Mouse (Mus musculus) hindbrain, embryonic 16.5 days (tissue): ENCODE measurements at regions not wholly inside any gene's neighbourhood (a gene's known extent, or its start where the extent isn't known, plus 50 kb on each side); places are given as distances from the start of the nearest gene placed in this dataset.

Experiments
- ATAC-seq: fragments of 200-750 bp; cut with Nextera tagmentation; 2 replicates; pipeline ENCODE4 v1.8.0; 2017; ENCODE audit warnings: moderate TSS enrichment, moderate library complexity
- H3K27ac ChIP-seq: fragments of 300-500 bp; sonication (generic); 2 replicates; pipeline ENCODE4 v1.5.1; 2014; ENCODE audit warnings: low read depth, mild to moderate bottlenecking, control low read depth, low read length, moderate library complexity
- H3K27me3 ChIP-seq: fragments of 300-500 bp; sonication (generic); replicated peaks from 2 replicates; pipeline ENCODE4 v1.6.1; 2014; ENCODE audit warnings: low read length; ENCODE audit not compliant: control insufficient read depth, insufficient read depth
- H3K36me3 ChIP-seq: fragments of 300-500 bp; sonication (generic); 2 replicates; pipeline ENCODE4 v1.6.1; 2014; ENCODE audit warnings: mild to moderate bottlenecking, low read length, moderate library complexity, mixed read lengths; ENCODE audit not compliant: control insufficient read depth, insufficient read depth
- H3K4me1 ChIP-seq: fragments of 300-500 bp; sonication (generic); 2 replicates; pipeline ENCODE4 v1.6.1; 2014; ENCODE audit warnings: low read depth, low read length; ENCODE audit not compliant: control insufficient read depth, insufficient read depth
- H3K4me2 ChIP-seq: fragments of 300-500 bp; sonication (generic); 2 replicates; pipeline ENCODE4 v1.6.1; 2014; ENCODE audit warnings: mild to moderate bottlenecking, low read length, control low read depth, moderate library complexity
- H3K4me3 ChIP-seq: fragments of 300-500 bp; sonication (generic); 2 replicates; pipeline ENCODE4 v1.5.1; 2014; ENCODE audit warnings: mild to moderate bottlenecking, low read length, control low read depth, moderate library complexity
- H3K9ac ChIP-seq: fragments of 300-500 bp; sonication (generic); 2 replicates; pipeline ENCODE4 v1.6.1; 2014; ENCODE audit warnings: low read depth, mild to moderate bottlenecking, control low read depth, low read length, moderate library complexity
- H3K9me3 ChIP-seq: fragments of 300-500 bp; sonication (generic); 2 replicates; pipeline ENCODE4 v1.6.1; 2014; ENCODE audit warnings: mild to moderate bottlenecking, low read length, moderate library complexity; ENCODE audit not compliant: control insufficient read depth
- WGBS: fragments of 180-500 bp; shearing (Covaris S2); extraction: QIAGEN DNeasy Blood & Tissue Kit; methylation state at CpG from one replicate; pipeline ENCODE4 v1.1.7; 2014; 5-methylcytosine and 5-hydroxymethylcytosine counted together

DNA sequence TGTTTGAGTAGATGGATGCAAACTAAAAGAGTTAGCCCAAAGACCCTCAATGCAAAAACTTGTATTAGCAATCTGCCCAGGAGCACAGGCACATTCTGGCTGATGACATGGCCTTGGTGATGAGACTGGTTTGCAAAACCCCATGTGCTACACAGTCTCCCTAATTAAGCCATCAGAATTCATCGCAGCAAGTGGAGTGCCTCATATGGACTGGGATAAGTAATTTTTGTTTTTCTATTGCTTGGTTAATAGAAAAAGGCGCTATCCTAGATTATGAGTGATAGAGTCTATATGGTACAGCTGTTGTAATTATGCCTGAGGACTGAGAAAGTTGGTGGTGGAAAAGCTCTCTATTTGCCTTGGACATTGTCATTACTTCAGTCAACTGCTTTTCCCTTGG, 155.2 kb upstream of the Robo1 start:
- H3K4me1 ChIP-seq, result no peaks in the 10 kb centered on the region
- no peak for ATAC-seq
- no peak overlapping the region for H3K27ac ChIP-seq
- no peak overlapping the region for H3K4me3 ChIP-seq
- no peaks in the 10 kb centered on the region for H3K9me3 ChIP-seq
- no peak overlapping the region for H3K4me2 ChIP-seq
- no peaks in the 10 kb centered on the region for H3K27me3 ChIP-seq
- H3K9ac ChIP-seq, result no peak overlapping the region
- 60% methylated on average over 2 of the region's 2 CpGs for WGBS
- H3K36me3 ChIP-seq, result no peaks in the 10 kb centered on the region

GRCm38 (mm10) chr16:72157913-72158312, 150.2 kb upstream of the Robo1 start:
- no peaks in the 10 kb centered on the region for H3K27me3 ChIP-seq
- H3K4me2 ChIP-seq, result no peak overlapping the region
- H3K9ac ChIP-seq, result no peak overlapping the region
- H3K9me3 ChIP-seq, result no peaks in the 10 kb centered on the region
- WGBS, result 93% methylated on average over 14 of the region's 14 CpGs
- H3K4me1 ChIP-seq, result no peaks in the 10 kb centered on the region
- H3K4me3 ChIP-seq, result no peak overlapping the region
- no peaks in the 10 kb centered on the region for H3K36me3 ChIP-seq
- ATAC-seq, result no peak
- H3K27ac ChIP-seq, result no peak overlapping the region

- H3K9ac ChIP-seq, result no peak overlapping the region
- H3K27me3 ChIP-seq, result no peaks in the 10 kb centered on the region
- no peak overlapping the region for H3K27ac ChIP-seq
- H3K4me1 ChIP-seq, result no peaks in the 10 kb centered on the region
- WGBS, result 88% methylated on average over 4 of the region's 4 CpGs
- H3K9me3 ChIP-seq, result no peaks in the 10 kb centered on the region
- ATAC-seq, result no peak
- H3K4me2 ChIP-seq, result no peak overlapping the region
- no peak overlapping the region for H3K4me3 ChIP-seq
- H3K36me3 ChIP-seq, result no peaks in the 10 kb centered on the region
These were observed 148.7 kb upstream of the Robo1 start for GRCm38 (mm10) chr16:72159411-72159810.

DNA sequence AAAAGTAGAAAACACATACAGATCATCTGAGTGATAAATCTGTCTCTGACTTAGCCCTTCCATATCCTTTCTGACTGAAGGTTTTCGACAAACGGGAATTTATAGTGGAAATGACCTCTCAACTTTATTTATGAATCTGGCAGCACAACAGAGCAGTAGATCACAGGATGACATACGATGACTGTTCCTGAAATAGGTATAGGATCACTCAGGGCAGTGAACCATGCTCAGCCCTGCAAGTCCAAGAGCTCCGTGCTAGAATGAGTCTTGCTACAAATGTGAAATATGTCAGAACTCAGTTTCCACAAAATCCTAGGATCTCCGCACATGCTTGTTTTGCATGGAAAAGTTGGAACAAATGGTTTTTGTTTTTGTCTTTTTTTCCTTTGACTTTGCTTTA, 132.4 kb upstream of the Robo1 start:
- H3K27me3 ChIP-seq, result no peaks in the 10 kb centered on the region
- no peak overlapping the region for H3K27ac ChIP-seq
- no peaks in the 10 kb centered on the region for H3K36me3 ChIP-seq
- H3K9me3 ChIP-seq, result no peaks in the 10 kb centered on the region
- no peaks in the 10 kb centered on the region for H3K4me1 ChIP-seq
- no peak overlapping the region for H3K4me2 ChIP-seq
- no peak for ATAC-seq
- no peak overlapping the region for H3K9ac ChIP-seq
- 78% methylated on average over 5 of the region's 5 CpGs for WGBS
- no peak overlapping the region for H3K4me3 ChIP-seq

- no peak overlapping the region for H3K27ac ChIP-seq
- 3% methylated on average over 1 of the region's 1 CpGs for WGBS
- H3K36me3 ChIP-seq, result no peaks in the 10 kb centered on the region
- H3K27me3 ChIP-seq, result no peaks in the 10 kb centered on the region
- H3K9ac ChIP-seq, result no peak overlapping the region
- no peak for ATAC-seq
- H3K4me3 ChIP-seq, result no peak overlapping the region
- H3K4me2 ChIP-seq, result no peak overlapping the region
- H3K4me1 ChIP-seq, result no peaks in the 10 kb centered on the region
- H3K9me3 ChIP-seq, result no peaks in the 10 kb centered on the region
These were observed 113.8 kb upstream of the Robo1 start for GRCm38 (mm10) chr16:72194320-72194719.

DNA sequence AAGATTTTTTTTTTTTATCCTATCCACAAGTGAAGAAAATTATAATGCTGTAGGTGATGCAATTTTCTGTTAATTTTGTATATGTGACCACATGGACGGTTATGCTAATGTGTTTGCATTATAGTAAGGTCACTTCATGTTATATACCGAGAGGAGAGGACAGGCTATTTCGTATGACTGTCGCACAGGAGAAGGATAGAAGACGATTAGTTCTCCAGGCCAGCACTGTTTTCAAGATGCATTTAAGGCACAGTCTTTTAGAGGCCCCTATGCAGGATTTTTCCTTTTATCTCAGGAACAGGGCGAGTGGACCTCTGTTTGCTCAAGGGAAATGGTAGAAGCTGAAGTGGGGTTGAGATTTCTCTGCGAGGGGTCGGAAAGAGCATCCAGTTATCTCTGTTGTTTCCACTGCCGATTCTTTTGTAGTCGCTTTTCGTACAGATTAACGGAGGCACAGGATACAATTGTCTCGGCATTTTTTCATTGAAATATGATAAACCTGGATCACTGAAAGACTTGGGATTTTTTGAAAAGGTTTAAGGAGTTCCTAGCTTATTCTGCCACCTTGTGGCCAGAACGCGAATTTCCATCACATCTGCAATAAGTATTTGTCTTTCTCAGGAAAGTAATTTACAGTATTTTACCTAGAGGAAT, 92.6 kb upstream of the Robo1 start:
- ATAC-seq, result no peak; the same call in 1 of the 2 replicates
- H3K4me2 ChIP-seq, result peak overlapping the region; percentile 57
- peak overlapping the region; percentile 30 for H3K4me3 ChIP-seq
- WGBS, result 37% methylated on average over 15 of the region's 15 CpGs
- no peaks in the 10 kb centered on the region for H3K9me3 ChIP-seq
- no peaks in the 10 kb centered on the region for H3K36me3 ChIP-seq
- H3K9ac ChIP-seq, result peak overlapping the region; percentile 62
- H3K27ac ChIP-seq, result peak overlapping the region; percentile 44; the same call in 1 of the 2 replicates
- no peaks in the 10 kb centered on the region for H3K4me1 ChIP-seq
- H3K27me3 ChIP-seq, result no peaks in the 10 kb centered on the region

GRCm38 (mm10) chr16:72218021-72218420, 90.1 kb upstream of the Robo1 start:
- Histone ChIP-seq H3K4me2 (no peak overlapping the region), H3K27ac (no peak overlapping the region), H3K4me1 (no peaks in the 10 kb centered on the region), H3K36me3 (no peaks in the 10 kb centered on the region), H3K4me3 (no peak overlapping the region), H3K27me3 (no peaks in the 10 kb centered on the region), H3K9ac (no peak overlapping the region), H3K9me3 (no peaks in the 10 kb centered on the region)
- ATAC-seq, result no peak
- WGBS, result 4% methylated on average over 3 of the region's 3 CpGs

- no peak overlapping the region for H3K9ac ChIP-seq
- H3K9me3 ChIP-seq, result no peaks in the 10 kb centered on the region
- H3K4me2 ChIP-seq, result no peak overlapping the region; the same call in 1 of the 2 replicates
- H3K4me1 ChIP-seq, result no peaks in the 10 kb centered on the region
- H3K27me3 ChIP-seq, result no peaks in the 10 kb centered on the region
- H3K36me3 ChIP-seq, result no peaks in the 10 kb centered on the region
- 0 out of 2 replicates have a peak overlapping the region, but pooled peaks have one; percentile 3 for H3K27ac ChIP-seq
- WGBS, result 9% methylated on average over 3 of the region's 3 CpGs
- peak; percentile 88 for ATAC-seq
- H3K4me3 ChIP-seq, result no peak overlapping the region
These were observed 86.1 kb upstream of the Robo1 start for GRCm38 (mm10) chr16:72221912-72222502.

DNA sequence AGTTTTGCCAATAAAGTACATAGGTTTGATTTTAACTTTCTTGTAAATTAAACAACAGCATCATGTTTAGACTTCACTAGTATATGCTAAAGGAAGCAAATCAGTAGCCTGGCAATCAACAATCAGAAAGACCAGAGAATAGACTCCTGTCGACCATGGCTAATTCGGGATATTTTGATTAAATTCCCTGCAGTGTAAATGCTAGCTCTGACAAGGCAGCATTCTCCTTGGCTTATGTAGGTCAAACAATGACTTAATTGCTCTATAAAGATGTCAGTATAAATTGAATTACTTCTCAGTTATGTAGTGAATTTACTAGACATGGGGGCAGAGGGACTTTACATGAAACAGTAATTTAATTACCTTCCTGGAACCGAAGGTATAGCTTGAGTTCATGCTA, 84.2 kb upstream of the Robo1 start:
- no peaks in the 10 kb centered on the region for H3K9me3 ChIP-seq
- WGBS, result 31% methylated on average over 3 of the region's 3 CpGs
- no peak overlapping the region for H3K4me2 ChIP-seq
- no peaks in the 10 kb centered on the region for H3K27me3 ChIP-seq
- no peak overlapping the region for H3K9ac ChIP-seq
- no peak overlapping the region for H3K27ac ChIP-seq
- no peak overlapping the region for H3K4me3 ChIP-seq
- H3K4me1 ChIP-seq, result no peaks in the 10 kb centered on the region
- no peaks in the 10 kb centered on the region for H3K36me3 ChIP-seq
- no peak for ATAC-seq
